Mouse (Mus musculus) layer of hippocampus, adult 9-10 months (tissue): ENCODE results near the gene Sit1.

ENCODE experiments used
- DNase-seq: peaks from one replicate; pipeline ENCODE4 v3.0.0; 2022; ENCODE audit warnings: low spot score

The Sit1 gene

DNA sequence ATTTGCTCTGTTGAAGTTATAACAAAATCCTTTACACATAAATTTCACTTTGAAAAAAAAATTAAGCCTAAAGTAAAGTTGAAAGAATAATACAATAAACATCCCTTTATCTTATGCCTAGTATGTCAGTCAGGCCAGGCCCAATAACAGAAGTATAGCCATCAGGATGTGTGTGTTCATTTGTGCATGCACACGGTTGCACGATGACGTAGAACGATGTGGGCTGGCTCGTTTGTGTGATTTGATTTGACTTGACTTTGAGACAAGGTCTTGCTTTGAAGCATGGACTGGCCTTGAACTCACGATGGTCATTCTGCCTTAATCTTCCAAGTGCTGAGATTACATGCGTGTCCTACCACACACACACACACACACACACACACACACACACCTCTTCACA lies 16.7 kb downstream of the Sit1 start:
- no peak for DNase-seq

DNA sequence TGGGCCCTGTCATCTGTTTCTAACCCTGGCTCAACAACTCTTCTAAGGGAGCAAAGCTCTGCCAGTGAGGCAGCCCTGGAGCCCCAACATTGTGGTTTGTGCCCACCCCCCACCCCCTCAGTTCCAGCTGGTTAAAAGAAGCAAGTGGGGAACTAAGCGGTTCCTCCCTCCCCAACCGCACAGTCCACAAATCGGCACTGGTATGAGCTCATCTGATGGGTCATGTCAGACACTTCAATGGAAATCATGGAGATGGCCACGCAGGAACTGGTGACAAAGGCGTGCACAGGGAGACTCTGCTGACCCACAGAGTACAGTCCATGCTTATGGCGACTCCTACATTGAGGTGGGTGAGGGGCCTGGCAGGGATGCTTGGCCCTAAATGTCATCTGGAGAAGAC lies 17.6 kb downstream of the Sit1 start:
- no peak for DNase-seq

DNA sequence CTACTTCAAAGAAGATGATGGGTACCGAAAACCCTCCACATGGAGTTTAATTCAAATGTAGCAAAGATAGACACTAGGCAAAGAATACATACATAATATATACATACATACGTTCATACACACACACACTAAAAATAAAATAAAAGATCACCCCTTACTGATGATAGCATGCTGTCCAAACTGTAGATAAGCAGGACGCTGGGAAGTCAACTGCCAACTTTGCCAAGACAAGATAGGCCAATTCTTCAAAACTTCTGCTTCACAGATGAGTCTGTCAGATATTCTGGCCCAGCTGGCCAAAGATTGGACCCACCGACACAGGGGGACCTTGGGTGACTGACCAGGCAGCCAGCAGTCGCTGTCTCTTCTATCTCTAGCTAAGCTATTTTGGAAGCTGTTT lies 20.4 kb downstream of the Sit1 start:
- no peak for DNase-seq

DNA sequence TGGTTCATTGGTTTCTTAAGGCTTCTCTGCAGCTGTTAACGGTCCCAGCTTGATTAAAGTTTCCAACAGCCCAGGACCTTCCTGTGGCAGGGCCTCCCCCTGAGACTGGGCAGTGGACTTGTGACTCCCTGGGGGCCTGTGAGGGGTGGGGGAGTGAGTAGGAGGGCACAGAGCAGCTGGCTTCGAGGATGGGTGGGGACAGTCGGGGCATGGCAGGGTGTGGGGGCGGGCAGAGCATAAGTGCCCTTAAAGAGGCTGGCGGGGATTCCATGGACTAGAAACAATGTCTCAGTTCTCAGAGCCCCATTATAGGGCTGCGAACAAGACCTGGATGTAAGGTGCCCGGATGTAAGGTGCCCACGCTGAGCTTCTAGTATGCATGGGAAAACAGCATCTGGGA lies 26.4 kb downstream of the Sit1 start:
- DNase-seq, result no peak

DNA sequence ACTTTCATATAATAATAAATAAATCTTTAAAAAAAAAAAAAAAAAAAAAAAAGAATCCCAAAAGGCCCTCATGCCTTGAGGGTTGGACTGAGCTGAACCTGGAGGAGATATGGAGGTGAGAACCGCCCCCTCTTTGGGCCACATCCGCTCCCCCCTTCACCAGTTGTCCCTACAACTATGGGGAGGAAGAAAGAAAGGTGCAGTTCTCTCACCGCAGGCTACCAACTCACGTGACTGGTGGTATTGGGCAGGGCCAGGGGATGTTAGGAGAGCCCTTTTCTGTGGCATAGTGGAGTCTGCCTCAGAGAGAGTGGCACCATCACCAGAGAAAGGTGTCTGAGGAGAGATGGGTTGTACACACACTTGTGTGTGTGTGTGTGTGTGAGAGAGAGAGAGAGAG lies 27.1 kb downstream of the Sit1 start:
- DNase-seq, result no peak

DNA sequence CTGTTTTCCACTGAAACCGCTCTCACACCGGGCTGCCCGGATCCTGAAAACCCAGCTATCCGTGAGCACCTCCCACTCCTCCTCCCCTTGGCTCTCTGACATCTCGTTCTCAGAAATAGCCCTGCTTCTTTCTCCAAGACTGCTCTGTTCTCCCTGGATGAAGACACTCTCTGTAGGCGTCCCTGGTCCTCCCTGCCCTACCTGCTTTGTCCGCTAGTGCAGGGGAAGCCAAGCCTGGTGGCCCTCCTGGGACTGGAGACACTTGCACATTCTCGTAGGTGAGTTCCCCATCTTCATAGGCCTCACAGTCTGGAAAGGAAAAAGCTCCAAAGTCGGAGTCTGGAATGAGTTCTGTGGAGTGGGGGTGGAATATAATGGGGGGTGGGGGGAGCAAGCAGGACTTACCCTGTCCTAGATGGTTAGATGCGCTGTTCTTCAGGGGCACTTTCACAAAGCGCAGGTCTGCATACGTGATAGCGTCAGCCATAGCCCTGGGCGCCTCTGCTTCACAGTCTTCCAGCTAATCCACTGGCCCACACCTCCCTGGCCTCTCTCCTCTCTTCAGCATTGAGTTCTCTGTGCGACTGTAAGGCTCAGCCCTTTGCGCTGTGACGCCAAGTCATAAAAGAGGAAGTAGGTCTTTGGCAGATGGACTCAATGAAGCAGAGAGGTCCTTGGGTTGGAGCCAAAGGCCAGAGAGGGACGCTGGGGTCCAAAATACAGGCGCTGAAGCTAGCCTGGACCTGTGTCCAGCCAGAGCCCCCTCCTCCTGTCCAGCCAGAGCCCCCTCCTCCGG lies 29.3 kb downstream of the Sit1 start, which contains the start of gene Cd72:
TSS of gene Cd72 (minus strand) at position 588 of the 796 bp plus-strand sequence.
- DNase-seq, result no peak

DNA sequence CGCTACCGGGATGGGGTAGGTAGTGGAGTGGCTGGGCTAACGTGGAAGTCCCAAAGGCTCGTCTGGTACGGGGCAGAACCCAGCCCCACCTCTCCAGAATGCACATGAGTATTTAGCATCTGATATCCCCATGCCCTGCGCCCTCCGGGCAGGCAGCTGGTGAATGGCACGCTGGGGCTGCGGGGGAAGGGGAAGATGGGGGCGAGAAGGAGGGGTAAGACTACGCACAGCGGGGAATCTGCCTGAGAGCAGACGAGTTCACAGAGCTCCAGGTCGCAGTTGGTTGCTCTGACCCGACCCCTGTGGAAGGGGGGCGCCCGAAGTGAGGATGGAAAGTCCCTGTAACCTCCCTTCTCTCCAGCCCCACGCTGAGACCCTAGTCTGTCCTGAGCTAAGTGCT lies 30.1 kb downstream of the Sit1 start:
- no peak for DNase-seq

DNA sequence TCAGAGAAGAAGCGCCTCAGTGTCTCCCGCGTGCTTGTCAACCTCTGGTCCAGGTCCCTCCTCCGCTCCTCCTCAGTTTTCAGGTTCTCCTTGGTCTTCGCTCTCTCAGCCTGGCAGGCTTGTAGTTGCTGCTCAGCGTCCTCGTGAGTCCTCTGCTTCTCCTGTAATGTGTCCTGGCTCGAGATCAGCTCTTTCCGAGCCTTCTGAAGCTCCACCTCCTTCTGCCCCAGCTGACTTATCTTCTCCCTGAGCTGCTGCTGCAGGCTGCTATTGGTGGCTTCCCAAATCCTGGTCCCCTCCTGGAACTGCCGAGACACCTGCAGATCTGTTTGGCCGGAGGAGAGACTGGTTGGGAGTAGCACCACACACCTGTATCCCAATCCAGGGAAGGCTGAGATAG lies 31.2 kb downstream of the Sit1 start:
- no peak for DNase-seq

DNA sequence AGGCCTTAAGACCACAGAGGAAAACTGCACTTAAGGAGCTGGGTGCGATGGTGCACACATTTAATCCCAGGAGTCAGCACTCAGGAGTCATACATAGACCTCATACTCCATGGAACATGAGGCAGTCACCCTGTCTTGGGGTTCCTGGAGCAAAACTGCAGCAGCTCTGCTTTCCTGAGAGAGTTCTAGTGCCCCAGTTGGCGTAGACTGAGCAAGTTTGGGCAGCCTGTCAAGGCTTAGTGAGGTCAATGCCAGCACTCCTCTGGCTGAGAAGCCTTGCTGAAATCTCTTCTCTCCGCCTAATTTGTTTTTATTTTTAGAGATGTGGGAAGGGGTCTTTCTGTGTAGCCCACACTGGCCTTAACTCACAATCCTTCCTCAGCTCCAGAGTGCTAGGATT lies 35.0 kb downstream of the Sit1 start:
- DNase-seq, result no peak

DNA sequence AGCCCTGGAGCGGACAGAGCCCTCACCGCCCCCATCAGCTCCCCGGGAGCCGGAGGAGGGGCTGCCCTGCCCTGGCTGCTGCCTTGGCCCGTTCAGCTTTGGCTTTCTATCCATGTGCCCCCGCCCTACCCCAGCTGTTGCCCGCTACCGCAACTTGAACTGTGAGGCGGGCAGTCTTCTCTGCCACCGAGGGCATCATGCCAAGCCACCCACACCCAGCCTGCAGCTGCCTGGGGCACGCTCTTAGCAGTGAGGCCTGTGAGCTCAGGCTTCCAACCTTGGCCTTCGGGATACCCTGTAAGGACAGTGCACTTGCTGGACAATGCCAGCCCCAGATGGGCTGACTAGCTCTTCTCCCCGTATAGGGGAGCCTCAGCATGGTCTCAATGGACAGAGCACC lies 36.3 kb downstream of the Sit1 start:
- DNase-seq, result no peak

DNA sequence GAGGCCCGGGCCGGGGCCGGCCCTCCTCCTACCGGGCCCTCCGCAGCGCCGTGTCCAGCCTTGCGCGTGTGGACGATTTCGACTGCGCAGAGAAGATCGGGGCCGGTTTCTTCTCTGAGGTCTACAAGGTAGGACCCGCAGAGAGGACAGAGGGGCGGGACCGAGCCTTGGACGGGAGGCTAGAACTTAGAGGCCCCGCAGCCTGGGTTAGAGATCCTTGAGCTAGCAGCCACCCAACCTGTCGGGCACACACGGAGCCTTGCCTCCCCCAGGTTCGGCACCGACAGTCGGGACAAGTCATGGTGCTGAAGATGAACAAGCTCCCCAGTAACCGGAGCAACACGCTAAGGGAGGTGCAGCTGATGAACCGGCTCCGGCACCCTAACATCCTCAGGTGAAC lies 40.0 kb downstream of the Sit1 start:
- DNase-seq, result no peak

DNA sequence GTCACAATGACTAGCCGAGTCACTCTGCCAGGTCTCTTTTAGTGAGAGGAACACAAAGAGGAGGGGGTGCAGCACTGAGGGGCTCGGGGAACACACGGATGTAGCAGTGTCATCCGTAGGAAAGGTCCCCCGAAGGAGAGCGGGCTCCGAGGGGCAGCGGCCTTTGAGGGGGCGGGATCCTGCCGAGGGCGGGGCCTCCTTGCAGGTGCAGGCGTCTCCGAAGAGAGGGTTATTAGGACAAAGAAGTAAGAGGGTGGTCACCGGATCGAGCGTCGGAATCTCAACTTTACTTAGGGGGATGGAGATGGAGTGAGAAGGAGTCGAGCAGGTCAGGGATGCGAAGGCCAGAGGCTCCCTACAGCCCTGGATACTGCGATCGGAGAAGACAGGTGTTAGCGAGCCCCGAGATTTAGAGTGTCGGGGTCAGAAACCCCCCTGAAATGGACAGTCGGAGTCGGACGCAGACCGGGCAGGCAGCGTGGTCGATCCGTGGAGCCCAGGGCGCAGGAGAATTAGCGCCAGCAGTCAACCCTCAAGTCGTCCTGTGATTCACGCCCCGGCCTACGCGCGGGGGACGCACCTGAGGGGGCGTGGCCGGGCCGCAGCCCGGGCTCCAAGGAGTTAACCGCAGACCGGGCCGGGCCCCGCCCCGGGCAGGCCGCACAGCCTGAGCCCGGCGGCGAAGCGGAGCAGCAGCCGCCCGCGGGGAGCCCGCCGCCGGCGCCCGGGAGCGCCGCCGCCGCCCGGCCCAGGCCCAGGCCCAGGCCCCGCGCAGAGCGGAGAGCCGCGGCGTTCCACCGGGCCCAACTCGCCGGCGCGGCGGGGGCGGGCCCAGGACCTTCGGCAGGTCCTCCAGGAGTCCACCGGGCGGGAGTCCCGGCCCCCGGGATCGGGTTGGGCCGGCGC lies 40.8 kb downstream of the Sit1 start:
- DNase-seq, result no peak

DNA sequence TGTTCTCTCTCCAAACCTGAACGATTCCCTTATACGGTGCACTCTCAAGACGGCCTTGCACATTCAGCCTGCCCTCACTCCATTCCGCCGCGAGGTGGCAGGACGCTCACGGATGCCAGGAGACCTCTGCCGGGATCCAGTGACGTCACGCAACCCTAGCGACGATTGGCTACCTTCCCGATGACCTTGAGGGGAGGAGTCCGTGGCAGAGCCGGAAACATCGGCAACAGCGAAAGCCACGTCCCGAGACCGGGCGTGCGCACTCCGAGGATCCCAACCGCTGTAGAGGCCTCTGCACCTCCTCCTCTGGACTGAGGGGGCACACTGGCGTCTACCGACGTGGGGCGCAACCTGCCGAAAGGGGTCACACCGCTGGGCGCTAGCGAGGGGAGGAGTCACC lies 41.5 kb downstream of the Sit1 start:
- DNase-seq, result peak; percentile 98

DNA sequence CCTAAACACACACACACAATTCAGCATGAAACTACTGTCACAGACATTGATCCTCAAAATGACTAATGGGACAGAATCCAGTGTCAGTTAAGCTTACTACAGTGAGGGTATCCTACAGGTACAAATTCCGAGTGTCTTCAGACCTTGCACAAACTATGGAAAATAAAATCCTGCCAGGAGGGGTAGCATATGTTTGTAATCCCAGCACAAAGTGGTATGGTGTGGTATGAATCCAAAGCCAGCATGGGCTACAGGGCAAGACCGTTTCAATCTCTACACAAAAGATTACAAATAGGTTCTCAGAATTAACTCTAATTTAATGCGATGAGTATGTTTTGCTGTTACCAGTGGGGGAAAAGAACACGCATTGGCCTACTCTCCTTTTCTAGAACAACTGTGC lies 41.9 kb downstream of the Sit1 start, which contains the start of gene Tesk1:
TSS of gene Tesk1 (plus strand) at position 301 of the 400 bp plus-strand sequence.
- no peak for DNase-seq

DNA sequence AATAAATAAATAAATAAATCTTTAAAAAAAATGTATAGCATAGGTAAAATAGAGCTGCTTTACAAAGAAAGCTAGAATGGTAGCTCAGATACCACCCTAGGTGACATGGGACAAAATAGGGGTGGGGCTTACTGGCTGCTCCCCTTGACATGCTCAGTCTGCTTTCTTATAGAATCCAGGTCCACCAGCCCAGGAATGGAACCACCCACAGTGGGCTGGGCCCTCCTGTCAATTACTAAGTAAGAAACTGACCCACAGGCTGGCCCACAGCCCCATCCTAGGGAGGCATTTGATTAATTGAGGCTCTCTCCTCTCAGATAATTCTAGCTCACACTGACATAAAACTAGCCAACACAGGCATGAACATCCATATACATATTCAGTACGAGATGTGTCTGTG lies 50.7 kb downstream of the Sit1 start:
- no peak for DNase-seq
